Mouse (Mus musculus) MN1 (cell line): ENCODE results near the gene Kcnj4.
"Not testable (repeated sequence)": the region's sequence is repeated elsewhere in the genome, so short reads cannot be mapped to it uniquely, and the experiment has no call there.

Experiments used
- DNase-seq: peaks from one replicate; pipeline ENCODE4 v3.0.0-alpha.2; 2016; ENCODE audit warnings: low spot score

The Kcnj4 gene

GRCm38 (mm10) chr15:79511553-79512320 is 6.7 kb upstream of the Kcnj4 start:
- DNase-seq: peak; percentile 92

- DNase-seq: no peak
These were observed 5.4 kb upstream of the Kcnj4 start for GRCm38 (mm10) chr15:79510425-79510824.

GRCm38 (mm10) chr15:79509998-79510397 is 5.0 kb upstream of the Kcnj4 start:
- DNase-seq: no peak

- DNase-seq: no peak
These were observed 2.2 kb upstream of the Kcnj4 start for GRCm38 (mm10) chr15:79507055-79507828.

- DNase-seq: no peak
These were observed 1.4 kb upstream of the Kcnj4 start for GRCm38 (mm10) chr15:79506460-79506859.

- peak; percentile 76 for DNase-seq
These were observed 709 bp upstream of the Kcnj4 start for GRCm38 (mm10) chr15:79505616-79506283.

- DNase-seq: no peak
These were observed 1.6 kb downstream of the Kcnj4 start for GRCm38 (mm10) chr15:79503438-79503837.

- DNase-seq: no peak
These were observed 2.1 kb downstream of the Kcnj4 start for GRCm38 (mm10) chr15:79502891-79503341.

GRCm38 (mm10) chr15:79500110-79500509 is 4.9 kb downstream of the Kcnj4 start:
- DNase-seq: no peak

GRCm38 (mm10) chr15:79493527-79493926 is 11.5 kb downstream of the Kcnj4 start:
- no peak for DNase-seq

GRCm38 (mm10) chr15:79489463-79489862 is 15.6 kb downstream of the Kcnj4 start:
- no peak for DNase-seq

GRCm38 (mm10) chr15:79481181-79481688 is 23.8 kb downstream of the Kcnj4 start:
- no peak for DNase-seq

- no peak for DNase-seq
These were observed 27.8 kb downstream of the Kcnj4 start for GRCm38 (mm10) chr15:79477227-79477626.

- DNase-seq: no peak
These were observed 31.2 kb downstream of the Kcnj4 start for GRCm38 (mm10) chr15:79473638-79474355.

- no peak for DNase-seq
These were observed 32.0 kb downstream of the Kcnj4 start for GRCm38 (mm10) chr15:79473042-79473441.

- no peak for DNase-seq
These were observed 33.9 kb downstream of the Kcnj4 start for GRCm38 (mm10) chr15:79471095-79471494.

GRCm38 (mm10) chr15:79470583-79470982 is 34.5 kb downstream of the Kcnj4 start:
- no peak for DNase-seq

- no peak for DNase-seq
These were observed 35.5 kb downstream of the Kcnj4 start for GRCm38 (mm10) chr15:79469577-79469976.

GRCm38 (mm10) chr15:79466601-79467286 is 38.3 kb downstream of the Kcnj4 start:
- DNase-seq: peak; percentile 91

GRCm38 (mm10) chr15:79456546-79456945 is 48.5 kb downstream of the Kcnj4 start:
- DNase-seq: no peak

GRCm38 (mm10) chr15:79456104-79456503 is 48.9 kb downstream of the Kcnj4 start:
- not testable (repeated sequence) for DNase-seq
